Mouse (Mus musculus) lung, postnatal 0 days (tissue): ENCODE data around the gene Nme7.

ENCODE experiments used
- CTCF ChIP-seq: IDR thresholded peaks from 2 replicates; pipeline ENCODE4 v1.5.1; 2016; ENCODE audit warnings: antibody characterized with exemption, mild to moderate bottlenecking
- EP300 ChIP-seq: IDR thresholded peaks from 2 replicates; pipeline ENCODE4 v1.6.1; 2016; ENCODE audit warnings: antibody characterized with exemption, mild to moderate bottlenecking, control low read depth

- TF ChIP-seq CTCF, result no peak; the same call in 1 of the 2 replicates
- no peak; the same call in 1 of the 2 replicates for TF ChIP-seq EP300
Observed at GRCm38 (mm10) chr1:164481645-164482354, 177.9 kb downstream of the Nme7 start.
